Mouse (Mus musculus) gastrocnemius, adult 2 months (tissue): ENCODE results near the gene Jak2. TPM values are rescaled to one million over a fixed set of nuclear protein-coding genes. Genes with fewer than 3 reads are reported as not detected.

Experiments
- DNase-seq: peaks from one replicate; pipeline ENCODE4 v3.0.0; 2022
- H3K27ac ChIP-seq: fragments of 200-600 bp; 2 replicates; pipeline ENCODE4 v1.8.1; 2022; ENCODE audit warnings: mild to moderate bottlenecking
- H3K4me3 ChIP-seq: fragments of 200-600 bp; 2 replicates; pipeline ENCODE4 v1.8.1; 2022; ENCODE audit warnings: mild to moderate bottlenecking, moderate library complexity
- CTCF ChIP-seq: fragments of 200-600 bp; IDR thresholded peaks from 2 replicates; pipeline ENCODE4 v1.8.1; 2022; ENCODE audit warnings: antibody characterized with exemption, mild to moderate bottlenecking, moderate library complexity
- intact Hi-C: fragments of 180-260 bp; cut with DNase I; formaldehyde crosslinking; loops from one replicate; pipeline ENCODE4 v1.15.1; 2025
- total RNA-seq, 2 experiments: library from RNA; stranded (reverse); gene quantifications; 2 replicates each; pipeline ENCODE4 v1.2.3; 2021

The Jak2 gene
- total RNA-seq, 2 experiments from 2014 or later = 19.9 to 34.9 TPM

- no peak for TF ChIP-seq CTCF
- Histone ChIP-seq H3K27ac (no peak overlapping the region), H3K4me3 (no peak overlapping the region)
- no peak for DNase-seq
- intact Hi-C loops = no loop called here
Observed at GRCm38 (mm10) chr19:29291532-29291931, 39.9 kb downstream of the Jak2 start.

- DNase-seq = no peak
- no peak for TF ChIP-seq CTCF
- intact Hi-C loops = no loop called here
- Histone ChIP-seq H3K27ac (0 out of 2 replicates have a peak overlapping the region, but pooled peaks have one; percentile 31), H3K4me3 (no peak overlapping the region)
Observed at GRCm38 (mm10) chr19:29292546-29292945, 40.9 kb downstream of the Jak2 start.

GRCm38 (mm10) chr19:29294756-29295155 is 43.1 kb downstream of the Jak2 start:
- DNase-seq = no peak
- TF ChIP-seq CTCF = no peak
- no peak overlapping the region for H3K27ac ChIP-seq
- intact Hi-C loops = no loop called here
- H3K4me3 ChIP-seq = no peak overlapping the region

DNA sequence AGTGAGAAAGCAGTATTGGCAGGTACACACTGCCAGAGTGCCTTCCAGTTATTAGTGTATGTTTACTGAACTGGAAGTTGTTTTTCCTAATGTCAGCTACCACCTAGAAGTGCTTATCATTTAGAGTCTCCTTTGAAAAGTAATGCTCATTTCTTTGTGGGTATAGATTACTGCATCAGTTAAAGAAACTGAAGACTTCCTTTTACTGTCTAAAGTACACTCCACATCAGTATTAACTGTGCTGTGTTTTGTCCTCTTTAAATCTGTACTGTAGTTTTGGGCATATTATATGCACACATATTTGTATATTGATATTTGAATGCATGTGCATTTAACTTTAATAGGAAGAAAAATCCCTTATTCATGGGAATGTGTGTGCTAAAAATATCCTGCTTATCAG is 44.5 kb downstream of the Jak2 start:
- intact Hi-C loops = no loop called here
- Histone ChIP-seq H3K27ac (no peak overlapping the region), H3K4me3 (no peak overlapping the region)
- no peak for TF ChIP-seq CTCF
- no peak for DNase-seq

DNA sequence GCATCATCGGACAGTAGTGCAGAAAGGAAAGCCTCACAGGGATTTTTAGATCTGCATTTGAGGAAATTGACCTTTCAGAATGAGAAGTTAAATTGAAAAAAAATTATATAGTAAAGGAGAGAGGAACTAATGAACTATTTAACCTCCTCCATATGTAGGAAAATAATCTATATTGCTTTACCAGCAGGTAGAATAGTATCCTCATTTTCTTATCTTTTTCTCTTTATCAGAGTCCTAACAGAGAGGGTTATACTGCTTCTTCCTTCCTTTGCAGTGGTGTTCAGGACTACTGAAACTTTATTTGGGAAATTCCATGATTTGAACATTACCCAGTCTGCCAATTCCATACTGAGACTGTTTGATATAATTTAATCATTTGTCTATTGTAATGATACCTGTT is 45.7 kb downstream of the Jak2 start:
- no peak for TF ChIP-seq CTCF
- no peak overlapping the region for H3K27ac ChIP-seq
- DNase-seq = no peak
- no peak overlapping the region for H3K4me3 ChIP-seq
- intact Hi-C loops = no loop called here

GRCm38 (mm10) chr19:29300919-29301318 is 49.3 kb downstream of the Jak2 start:
- intact Hi-C loops = no loop called here
- no peak for TF ChIP-seq CTCF
- no peak for DNase-seq
- Histone ChIP-seq H3K4me3 (no peak overlapping the region), H3K27ac (no peak overlapping the region)

GRCm38 (mm10) chr19:29302119-29302518 is 50.5 kb downstream of the Jak2 start:
- no peak overlapping the region for H3K4me3 ChIP-seq
- no peak for DNase-seq
- TF ChIP-seq CTCF = no peak
- intact Hi-C loops = no loop called here
- no peak overlapping the region for H3K27ac ChIP-seq

DNA sequence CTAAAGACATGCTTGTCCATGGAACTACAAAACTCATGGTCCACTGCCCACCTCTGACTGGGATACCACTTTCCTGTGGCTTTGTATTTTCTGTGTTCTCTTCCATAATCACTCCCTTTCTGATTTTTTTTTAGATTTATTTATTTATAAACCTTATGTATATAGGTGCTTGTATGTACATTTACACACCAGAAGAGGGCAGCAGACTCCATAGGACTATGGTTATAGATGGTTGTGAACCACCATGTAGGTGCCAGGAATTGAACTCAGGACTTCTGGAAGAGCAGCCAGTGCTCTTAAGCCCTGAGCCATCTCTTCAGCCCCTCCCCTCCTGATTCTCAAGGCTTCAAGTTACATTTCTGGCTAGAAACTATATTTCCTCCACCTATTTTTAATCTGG is 57.2 kb downstream of the Jak2 start:
- no peak overlapping the region for H3K4me3 ChIP-seq
- intact Hi-C loops = loop anchor here (5.0 kb wide), 1 partner anchor 48 kb away; no protein-coding TSS in a partner anchor
- no peak for DNase-seq
- TF ChIP-seq CTCF = peak; percentile 42
- H3K27ac ChIP-seq = no peak overlapping the region

DNA sequence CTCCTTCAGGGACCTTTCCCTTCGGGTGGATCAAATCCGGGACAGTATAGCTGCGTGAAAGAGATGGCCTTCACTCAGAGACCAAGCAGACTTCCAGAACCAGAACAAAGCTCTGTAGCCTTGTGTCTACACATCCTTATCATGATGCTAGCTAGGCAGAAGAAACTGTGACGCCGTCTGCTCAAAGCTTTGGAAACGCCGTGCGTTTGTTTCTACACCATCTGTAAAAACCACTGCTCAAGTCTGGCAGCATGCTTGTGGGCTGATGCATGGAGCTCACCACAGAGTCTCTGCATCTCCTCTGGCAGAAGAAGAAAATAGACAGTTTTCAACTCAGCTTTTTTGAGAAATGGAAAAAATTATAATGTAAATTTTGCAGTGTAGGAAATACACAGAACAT is 60.2 kb downstream of the Jak2 start:
- Histone ChIP-seq H3K4me3 (no peak overlapping the region), H3K27ac (no peak overlapping the region)
- intact Hi-C loops = no loop called here
- no peak for DNase-seq
- TF ChIP-seq CTCF = no peak

DNA sequence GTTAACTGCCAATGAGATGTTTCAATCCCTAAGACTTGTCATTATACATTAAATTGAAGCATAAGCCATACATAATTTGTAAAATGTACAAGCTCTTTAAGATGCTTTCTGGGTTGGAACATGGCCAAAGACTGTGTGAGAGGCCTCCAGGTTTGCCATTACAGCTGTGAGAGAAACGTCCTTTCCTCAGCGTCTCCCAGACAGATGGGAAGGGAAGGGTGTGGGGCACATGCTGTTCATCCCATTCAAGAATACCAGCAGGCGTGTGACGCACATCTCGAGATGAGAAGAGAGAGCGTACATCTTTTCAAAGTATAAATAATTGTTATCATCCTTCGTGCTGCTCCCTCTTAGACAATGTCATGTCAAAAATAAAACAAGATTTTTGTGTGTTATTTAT is 61.0 kb downstream of the Jak2 start:
- Histone ChIP-seq H3K4me3 (no peak overlapping the region), H3K27ac (no peak overlapping the region)
- no peak for DNase-seq
- intact Hi-C loops = no loop called here
- no peak for TF ChIP-seq CTCF

DNA sequence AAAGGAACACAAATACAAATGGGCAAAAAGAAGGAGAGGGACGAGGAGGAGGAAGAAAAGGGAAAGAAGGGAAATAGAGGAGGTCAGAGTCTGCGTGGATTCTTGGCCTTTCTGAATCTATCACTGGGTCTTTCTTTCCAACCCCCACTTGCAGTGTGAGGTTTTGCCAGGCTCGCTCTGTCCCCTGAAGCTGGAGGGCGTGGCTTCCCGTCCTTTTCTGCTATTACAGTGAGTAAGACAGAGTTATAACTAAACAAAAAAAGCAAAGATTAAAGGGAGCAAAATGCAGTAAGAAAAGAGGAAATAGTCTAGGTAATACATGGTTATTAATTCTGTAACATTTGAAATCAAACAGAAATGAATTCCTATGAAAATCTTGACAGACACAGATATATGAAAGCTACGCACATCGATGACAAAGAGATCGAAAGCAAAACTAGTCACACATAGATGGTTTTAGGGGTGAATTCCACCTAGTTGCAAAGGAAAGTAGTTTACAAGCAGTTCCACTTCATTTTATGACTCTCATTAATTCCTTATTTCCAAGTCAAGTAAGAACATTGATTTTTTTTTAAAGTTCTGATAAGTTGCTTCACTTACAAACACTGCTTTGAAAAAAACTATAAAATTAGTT is 71.9 kb downstream of the Jak2 start:
- Histone ChIP-seq H3K27ac (no peak overlapping the region), H3K4me3 (no peak overlapping the region)
- no peak for TF ChIP-seq CTCF
- intact Hi-C loops = no loop called here
- no peak for DNase-seq

GRCm38 (mm10) chr19:29325053-29325851 is 73.6 kb downstream of the Jak2 start, which contains the start of gene Insl6:
TSS of gene Insl6 (minus strand) at chr19:29325356.
- intact Hi-C loops = no loop called here
- H3K4me3 ChIP-seq = peak within 1 kb of the TSS; percentile 60

GRCm38 (mm10) chr19:29325852-29326180 is 74.2 kb downstream of the Jak2 start:
- peak overlapping the region; percentile 60 for H3K4me3 ChIP-seq
- no peak overlapping the region for H3K27ac ChIP-seq
- intact Hi-C loops = no loop called here
- TF ChIP-seq CTCF = no peak
- DNase-seq = no peak

More at GRCm38 (mm10) chr19:29325053-29325851, 73.6 kb downstream of the Jak2 start, which contains the start of gene Insl6:
- TF ChIP-seq CTCF = no peak
- DNase-seq = peak; percentile 85
- H3K27ac ChIP-seq = no peak within 1 kb of the TSS
